Mouse (Mus musculus) heart, postnatal 0 days (tissue): ENCODE measurements around the gene Gfra1.

Source experiments
- CTCF ChIP-seq: IDR thresholded peaks from 2 replicates; pipeline ENCODE4 v1.5.1; 2016; ENCODE audit warnings: antibody characterized with exemption, control low read depth, low read depth
- EP300 ChIP-seq: IDR thresholded peaks from 2 replicates; pipeline ENCODE4 v1.6.1; 2016; ENCODE audit warnings: antibody characterized with exemption, low read depth

GRCm38 (mm10) chr19:58422916-58423493 is 32.7 kb downstream of the Gfra1 start:
- TF ChIP-seq CTCF (no peak), EP300 (no peak)
